Mouse (Mus musculus) layer of hippocampus, adult 8-10 months (tissue): ENCODE data around the gene Slc11a1. TPM values are rescaled to one million over a fixed set of nuclear protein-coding genes. Genes with fewer than 3 reads are reported as not detected.
A peak's percentile ranks its signal among the peaks of the same experiment; 100 is the strongest.

Experiments used
- DNase-seq, 2 experiments: peaks; one replicate each; pipeline ENCODE4 v3.0.0; 2022; ENCODE audit warnings: low spot score in 2 of 2
- total RNA-seq, 4 experiments: library from RNA; stranded (reverse); gene quantifications; 2 replicates each; pipeline ENCODE4 v1.2.4; 2022

Slc11a1 gene
- total RNA-seq, 4 experiments from 2014 or later, result 5.5 to 68.6 (median 30.6) TPM

DNA sequence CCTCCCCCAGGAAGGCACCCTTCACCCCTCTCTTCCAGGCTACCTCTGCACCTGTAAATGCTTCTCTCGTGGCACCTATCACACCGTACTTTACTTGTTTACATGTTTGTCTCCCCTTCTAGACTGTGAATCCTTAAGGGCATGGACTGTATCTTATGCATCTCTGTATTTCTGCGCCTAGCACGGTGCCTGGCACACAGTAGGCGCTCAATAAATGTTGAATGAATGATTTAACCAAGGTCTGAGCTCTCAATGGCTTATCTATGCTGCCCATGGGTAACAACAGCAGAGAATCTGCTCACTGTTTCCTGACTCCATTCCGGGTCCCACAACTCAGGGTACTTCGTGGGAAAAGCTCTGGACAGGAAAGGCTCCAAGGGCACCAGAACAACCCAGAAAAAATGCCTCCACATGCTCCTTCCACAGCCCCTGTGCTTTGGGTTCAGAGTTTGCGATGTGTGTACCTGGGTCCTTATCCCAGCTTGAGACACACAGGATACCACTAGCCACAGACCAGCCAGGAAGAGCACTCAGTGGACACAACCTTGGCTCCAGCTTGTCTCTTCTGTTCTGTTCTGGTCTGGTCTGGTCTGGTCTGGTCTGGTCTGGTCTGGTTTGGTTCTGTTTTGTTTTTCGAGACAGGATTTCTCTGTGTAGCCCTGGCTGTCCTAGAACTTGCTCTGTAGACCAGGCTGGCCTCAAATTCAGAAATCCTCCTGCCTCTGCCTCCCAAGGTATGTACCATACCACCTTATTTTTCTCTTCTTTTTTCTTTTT lies 21.4 kb upstream of the Slc11a1 start:
- no peak for DNase-seq

DNA sequence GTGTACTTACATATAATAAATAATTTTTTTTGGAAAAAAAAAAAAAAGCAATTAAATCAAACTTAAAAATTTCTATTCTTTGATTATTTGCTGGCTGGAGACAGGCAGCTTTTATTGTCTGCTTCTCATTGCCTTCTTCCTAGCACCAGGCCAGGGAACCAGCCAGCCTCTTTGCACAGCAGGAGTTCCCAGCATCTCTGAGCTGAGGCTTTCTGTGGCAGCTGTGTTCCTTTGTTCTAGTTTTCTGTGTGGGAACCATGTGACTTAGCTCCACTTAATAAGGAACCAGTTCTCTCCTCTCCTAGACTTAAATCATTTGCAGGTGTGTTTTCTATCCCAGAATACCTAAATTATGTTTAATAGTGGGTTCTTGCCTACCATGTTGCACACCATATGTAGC lies 17.5 kb upstream of the Slc11a1 start:
- DNase-seq, result no peak

DNA sequence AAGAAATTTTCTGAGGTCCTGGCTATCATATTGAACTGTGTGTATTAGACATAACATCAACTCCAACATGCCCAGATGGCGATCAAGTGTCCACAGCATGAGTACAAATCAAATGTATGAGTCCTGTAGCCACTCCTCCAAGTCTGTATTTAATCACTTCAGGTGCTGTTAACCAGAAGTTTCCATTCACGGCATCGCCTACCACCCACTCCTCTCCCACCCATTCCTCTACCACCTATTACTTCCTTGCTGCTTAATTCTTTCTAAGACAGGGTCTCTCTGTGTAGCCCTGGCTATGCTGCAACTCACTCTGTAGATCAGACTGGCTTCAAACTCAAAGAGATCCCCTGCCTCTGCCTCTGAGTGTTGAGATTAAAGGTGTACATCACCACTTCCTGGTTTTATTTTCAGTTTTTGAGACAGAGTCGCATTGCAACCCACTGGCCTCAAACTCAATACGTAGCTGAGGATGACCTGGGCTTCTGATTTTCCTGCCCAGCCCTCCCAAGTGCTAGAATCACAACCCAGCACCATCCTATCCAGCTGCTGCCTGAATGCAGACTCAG lies 15.0 kb upstream of the Slc11a1 start:
- DNase-seq, result no peak

DNA sequence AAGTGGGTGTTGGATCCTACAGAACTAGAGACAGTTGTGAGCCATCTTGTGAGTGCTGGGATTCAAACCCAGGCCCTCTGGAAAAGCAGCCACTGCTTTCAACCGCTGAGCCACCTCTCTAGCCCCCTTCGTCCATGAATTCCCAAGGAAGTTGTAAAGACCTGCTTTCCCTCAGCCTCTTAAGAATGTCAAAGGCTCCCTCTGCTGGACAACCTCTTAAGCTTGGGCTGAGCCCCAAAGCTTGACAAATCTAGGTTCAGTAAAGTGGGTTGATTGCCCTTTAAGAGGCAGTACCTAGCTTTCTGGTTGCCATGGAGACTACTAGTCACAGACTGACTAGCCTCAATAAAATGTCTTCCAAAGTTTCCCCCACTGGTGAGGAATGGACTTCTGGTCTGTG lies 13.2 kb upstream of the Slc11a1 start, which contains the start of gene Catip:
Gene Catip, plus strand, starts transcription at position 297 of the 400 bp plus-strand sequence.
- DNase-seq, result peak; percentile 75 to 81

DNA sequence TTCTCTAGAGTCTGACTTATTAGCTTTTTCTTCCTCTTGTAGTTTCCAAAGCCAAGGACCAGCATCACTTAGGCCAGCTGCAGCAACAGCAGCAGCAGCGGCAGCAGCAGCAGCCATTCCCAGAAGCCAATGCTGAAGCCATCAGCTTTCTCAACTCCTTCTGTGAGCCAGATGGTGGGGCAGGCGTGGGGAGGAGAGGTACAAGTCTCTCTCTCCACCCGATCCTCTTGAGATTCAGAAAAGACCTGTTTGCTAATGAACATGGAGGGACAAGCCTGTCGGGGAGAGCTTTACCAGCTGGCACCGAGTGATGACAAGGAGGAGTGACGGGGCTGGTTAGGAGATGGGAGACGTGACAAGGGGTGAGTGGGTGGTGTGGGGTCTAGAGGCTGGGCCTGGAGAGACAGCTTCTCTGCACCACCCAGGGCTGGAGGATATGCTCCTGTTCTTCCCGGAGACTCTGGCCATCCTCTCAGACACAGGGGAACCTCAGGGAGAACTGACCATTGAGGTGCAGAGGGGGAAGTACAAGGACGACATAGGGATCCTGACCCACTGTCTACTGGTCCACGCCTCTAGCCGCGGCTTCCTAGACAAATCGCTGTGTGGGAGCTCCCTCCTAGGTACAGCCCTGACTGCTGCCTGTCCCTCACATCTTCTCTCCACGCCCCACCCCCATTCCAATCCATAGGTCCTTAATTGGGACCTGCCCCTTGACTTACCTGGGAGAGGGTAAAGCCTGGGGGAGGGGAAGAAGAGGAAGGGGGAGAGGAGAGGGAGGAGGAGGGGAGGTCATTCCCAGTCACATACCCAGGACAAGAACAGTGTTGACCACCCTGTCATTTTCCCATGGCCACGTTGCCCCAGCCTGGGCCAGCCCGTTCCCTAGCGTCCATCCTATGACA lies 12.4 kb upstream of the Slc11a1 start:
- no peak for DNase-seq

DNA sequence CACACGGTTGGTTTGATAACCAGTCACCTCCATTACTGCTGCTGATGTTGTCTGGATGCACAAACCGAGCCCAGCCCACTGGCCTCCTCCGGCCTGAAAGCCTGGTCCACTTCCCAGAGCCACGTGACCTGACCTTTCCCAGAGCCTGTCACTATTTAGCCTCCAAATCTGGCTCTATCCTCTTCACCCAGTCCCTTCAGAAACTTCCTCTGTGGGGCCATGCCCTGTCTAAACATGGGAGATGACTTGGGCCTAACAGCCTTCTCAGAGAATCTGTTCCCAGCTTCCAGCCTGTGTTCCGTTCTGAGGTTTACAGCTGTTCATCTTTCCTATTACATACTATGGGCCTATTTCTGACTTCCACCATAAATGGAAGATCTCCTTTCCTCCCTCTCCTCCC lies 11.6 kb upstream of the Slc11a1 start:
- no peak for DNase-seq

DNA sequence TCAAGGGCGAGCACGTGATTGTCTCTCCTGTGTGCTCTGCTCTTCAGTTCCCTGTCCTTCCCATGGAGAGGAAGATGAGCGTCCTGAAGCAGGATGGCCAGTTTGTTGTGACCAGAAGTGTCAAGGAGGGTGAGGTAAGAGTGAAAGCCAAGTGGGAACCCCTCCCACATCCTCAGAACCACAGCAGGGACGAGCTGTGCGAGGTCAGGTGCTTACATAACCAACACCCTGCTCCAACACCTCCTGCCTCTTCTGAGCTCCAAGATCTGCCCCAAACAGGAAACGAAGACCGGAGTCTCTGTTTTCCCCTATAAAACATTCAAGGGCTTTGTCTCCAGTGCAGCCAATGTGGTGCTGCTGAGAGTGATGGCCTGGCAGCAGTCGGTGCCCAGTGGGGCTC lies 10.7 kb upstream of the Slc11a1 start:
- DNase-seq, result no peak

DNA sequence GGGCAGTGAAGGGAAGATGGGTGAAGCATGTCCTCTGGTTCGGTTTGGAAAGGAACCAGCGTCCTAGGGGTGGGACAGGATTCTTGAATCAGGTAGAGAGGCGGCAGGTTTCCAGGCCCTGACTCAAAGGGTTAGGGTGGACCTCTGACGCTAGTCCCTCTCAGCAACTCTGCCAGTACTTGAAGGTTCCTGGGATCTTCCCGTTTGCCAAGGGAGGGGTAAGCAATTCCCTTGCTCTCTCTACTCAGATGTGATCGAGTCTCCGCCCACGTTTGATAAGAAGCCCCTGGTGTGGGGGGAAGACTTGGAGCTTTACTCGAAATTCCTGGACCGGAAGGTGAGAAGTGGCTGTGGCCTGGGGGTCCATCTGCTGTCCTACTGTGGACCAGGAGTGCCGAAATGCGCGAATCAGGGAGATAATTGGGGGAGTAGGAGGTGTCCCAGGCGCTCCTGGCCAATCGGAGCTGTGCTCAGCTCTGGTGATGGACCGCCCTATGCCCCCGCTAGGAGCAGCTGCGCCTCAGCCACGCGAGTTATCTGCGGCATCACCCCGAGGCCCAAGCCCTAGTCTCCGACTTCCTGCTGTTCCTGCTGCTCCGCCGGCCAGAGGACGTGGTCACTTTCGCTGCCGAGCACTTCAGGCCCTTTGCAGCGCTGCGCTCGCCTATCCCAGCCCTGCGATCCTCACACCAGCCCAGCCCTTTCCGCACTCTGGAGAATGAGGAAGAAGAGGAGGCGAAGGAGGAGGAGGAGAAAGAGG lies 6.9 kb upstream of the Slc11a1 start:
- DNase-seq, result no peak

DNA sequence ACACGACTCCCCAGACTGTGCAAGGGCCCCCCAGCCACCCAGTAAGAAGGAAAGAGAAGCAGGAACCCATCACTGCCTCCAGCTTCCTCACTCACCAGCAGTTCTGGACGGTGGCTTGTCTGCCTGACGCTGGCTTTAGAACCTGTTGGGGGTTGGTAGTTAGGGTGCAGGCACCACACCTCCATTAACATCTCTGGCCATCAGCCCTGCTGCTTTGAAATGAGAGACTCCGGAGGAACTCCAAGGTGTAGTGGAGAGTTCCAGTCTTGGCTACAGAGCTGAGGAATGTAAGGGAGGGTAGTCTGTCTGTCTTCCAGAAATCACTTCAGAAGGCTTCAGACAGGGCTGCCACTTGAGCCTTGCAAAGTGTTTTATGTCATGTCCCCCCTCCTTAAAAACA lies 5.0 kb upstream of the Slc11a1 start:
- DNase-seq, result no peak

DNA sequence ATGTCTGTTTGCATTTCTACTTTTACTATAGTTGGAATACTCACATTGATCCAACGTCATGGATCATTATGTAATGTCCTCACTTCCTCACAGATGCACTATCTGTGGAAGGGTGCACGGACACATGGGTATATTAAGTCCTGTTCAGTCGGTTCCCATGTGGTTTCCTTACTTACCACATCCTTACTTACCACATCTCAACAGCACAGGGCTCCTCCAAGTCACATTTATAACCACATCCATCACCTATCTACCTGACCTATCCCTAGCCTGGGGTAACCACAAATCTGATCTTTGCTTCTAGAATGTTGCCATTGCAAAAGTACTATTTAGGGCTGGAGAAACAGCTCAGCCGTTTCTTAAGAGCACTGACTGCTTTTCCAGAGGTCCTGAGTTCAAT lies 1.6 kb upstream of the Slc11a1 start:
- DNase-seq, result no peak

DNA sequence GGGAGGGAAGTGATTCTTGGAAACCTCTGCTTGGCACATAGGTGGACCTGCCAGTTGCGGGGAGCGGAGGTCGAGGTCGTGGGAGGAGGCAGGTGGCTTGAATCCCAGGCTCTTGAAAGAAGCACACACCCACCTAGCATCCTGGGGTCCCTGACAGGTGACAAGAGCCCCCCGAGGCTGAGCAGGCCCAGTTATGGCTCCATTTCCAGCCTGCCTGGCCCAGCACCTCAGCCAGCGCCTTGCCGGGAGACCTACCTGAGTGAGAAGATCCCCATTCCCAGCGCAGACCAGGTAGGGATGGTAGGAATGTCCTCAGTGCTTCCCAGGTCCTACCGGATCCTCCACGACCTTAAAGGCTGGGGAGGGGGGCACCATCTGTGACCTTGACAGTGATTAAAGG lies 566 bp downstream of the Slc11a1 start:
- DNase-seq, result no peak

DNA sequence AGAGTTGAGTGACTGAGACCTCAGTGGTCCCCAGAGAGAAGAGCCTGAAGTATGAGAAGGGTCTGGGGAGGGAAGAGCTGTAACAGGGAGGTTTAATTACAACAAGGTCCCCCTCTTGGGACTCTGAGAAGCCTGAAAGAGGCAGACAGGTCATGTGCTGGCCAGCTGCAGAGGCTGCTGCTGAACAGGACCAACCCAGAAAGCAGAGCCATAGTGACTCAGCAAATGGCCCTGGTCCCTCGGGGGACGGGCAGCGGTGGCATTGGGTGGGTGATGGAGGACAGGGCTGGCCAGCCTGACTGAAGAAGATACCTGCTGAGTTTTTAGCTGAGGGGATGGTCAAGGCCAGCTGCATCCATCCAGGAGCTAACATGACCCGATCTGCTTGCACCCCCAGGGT lies 1.4 kb downstream of the Slc11a1 start:
- DNase-seq, result no peak

DNA sequence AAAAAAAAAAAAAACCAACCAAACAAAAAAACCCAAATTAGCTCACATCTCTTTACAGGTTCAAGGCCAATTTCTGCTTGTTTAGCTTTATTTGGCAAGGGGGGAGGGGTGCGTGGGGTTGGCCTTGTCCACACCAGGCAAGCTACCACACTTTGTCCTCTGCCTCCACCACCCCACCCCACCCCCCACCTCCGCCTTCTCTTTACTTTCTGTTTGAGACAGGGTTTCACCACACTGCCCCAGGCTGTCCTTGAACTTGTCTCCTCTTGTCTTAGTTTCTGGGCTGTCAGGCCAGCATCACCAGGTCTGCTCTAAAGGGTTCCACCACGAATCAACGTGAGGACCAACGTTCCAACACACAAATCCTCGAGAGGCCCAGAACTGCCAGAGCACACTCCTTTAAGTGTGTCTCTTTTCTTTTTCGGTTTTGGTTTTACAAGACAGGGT lies 4.1 kb downstream of the Slc11a1 start:
- DNase-seq, result no peak

DNA sequence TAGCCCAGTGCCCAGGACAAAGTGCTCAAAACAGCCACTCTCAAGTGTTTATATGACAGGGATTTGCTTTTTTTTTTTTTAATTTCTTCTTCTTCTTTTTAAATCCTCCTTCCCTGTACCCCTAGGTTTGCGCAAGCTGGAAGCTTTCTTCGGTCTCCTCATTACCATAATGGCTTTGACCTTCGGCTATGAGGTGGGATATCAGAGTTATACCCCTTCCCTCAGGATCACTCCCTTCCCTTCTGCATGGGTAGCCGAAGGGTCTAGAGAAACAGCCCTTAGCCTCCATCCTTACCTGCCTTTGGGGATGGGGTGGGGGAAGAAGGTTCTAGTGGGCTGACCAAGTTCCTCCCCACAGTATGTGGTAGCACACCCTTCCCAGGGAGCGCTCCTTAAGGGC lies 5.5 kb downstream of the Slc11a1 start:
- DNase-seq, result no peak

DNA sequence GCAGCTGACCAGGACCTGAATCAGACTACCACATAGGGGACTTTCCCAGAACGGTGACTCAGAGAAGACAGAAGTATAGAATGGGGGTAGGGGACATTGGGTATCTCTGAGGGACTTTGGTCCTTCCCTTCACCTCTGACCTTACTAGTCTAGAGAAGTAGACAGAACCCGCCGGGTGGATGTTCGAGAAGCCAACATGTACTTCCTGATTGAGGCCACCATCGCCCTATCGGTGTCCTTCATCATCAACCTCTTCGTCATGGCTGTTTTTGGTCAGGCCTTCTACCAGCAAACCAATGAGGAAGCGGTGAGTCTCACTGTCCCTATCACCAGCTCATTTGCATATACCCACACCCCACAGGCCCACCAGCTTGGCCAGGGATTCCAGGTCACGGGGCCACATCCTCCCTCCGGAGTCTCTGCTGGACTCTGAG lies 6.6 kb downstream of the Slc11a1 start:
- no peak for DNase-seq

DNA sequence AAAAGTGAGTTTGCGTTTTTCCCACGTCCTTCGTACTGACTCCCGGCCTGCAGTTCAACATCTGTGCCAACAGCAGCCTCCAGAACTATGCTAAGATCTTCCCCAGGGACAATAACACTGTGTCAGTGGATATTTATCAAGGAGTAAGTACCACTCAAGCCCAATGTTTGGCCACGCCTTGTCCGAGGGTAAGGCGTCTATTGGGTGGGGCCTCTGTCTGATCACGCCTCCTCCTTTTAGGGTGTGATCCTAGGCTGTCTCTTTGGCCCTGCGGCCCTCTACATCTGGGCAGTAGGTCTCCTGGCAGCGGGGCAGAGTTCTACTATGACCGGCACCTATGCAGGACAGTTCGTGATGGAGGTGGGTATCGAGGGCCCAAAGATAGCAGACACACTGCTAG lies 8.4 kb downstream of the Slc11a1 start:
- no peak for DNase-seq

DNA sequence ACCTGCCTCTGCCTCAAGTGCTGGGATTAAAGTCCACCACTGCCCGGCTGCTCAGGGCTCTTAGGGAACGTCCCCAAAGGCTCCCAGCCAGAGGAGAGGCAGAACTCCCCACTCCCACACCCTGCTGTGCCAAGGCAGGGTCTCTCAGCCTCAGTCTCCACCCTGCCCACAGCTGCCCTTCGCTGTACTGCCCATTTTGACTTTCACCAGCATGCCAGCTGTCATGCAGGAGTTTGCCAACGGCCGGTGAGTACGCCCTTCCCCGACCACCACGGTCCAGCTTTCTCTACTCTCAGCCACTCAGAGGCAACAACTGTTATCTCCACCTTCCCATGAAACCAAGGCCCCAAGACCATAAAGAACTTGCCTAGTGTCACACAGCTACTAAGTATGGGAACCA lies 9.5 kb downstream of the Slc11a1 start:
- no peak for DNase-seq

DNA sequence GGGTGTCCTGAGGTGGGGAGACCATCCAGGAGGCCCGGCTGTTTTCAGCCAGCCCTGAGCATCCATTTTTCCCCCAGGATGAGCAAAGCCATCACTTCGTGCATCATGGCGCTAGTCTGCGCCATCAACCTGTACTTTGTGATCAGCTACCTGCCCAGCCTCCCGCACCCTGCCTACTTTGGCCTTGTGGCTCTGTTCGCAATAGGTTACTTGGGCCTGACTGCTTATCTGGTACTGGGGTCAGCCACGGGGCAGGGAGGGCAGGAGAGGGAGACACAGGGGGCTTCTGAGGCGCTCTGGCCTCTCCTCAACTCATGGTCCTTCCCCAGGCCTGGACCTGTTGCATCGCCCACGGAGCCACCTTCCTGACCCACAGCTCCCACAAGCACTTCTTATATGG lies 10.1 kb downstream of the Slc11a1 start:
- DNase-seq, result no peak

DNA sequence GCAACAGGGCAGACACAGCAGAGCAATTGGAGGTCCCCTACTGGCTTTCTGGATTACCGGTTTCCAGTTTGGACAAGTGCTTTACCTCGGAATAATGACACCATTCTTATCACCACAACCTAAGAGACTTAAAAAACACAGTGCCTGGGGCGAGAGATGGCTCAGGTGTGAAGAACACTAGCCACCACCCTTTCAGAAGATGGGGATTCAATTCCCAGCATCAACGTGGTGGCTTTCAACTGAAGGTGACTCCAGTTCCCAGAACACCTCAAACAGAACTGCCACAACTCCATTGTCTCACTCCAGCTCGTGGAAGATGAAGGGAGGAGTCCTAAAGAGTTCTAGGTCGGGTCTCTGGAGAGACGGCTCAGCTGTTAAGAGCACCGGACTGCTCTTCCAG lies 10.5 kb downstream of the Slc11a1 start:
- DNase-seq, result no peak

DNA sequence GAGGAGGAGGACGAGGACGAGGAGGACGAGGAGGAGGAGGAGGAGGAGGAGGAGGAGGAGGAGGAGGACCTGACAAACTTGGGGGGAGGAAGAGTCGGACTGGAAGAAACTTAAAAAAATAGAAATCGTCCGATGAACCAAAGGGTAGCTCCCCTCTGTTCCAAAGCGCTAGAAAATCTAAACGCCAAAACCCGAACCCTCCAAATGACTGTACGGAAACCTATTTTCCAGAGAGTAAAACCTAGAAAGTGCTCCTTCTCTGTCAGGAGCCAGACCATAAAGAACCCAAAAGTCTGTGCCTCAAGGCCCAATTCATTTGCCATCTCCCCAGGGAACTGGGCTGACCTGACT lies 11.3 kb downstream of the Slc11a1 start:
- no peak for DNase-seq

DNA sequence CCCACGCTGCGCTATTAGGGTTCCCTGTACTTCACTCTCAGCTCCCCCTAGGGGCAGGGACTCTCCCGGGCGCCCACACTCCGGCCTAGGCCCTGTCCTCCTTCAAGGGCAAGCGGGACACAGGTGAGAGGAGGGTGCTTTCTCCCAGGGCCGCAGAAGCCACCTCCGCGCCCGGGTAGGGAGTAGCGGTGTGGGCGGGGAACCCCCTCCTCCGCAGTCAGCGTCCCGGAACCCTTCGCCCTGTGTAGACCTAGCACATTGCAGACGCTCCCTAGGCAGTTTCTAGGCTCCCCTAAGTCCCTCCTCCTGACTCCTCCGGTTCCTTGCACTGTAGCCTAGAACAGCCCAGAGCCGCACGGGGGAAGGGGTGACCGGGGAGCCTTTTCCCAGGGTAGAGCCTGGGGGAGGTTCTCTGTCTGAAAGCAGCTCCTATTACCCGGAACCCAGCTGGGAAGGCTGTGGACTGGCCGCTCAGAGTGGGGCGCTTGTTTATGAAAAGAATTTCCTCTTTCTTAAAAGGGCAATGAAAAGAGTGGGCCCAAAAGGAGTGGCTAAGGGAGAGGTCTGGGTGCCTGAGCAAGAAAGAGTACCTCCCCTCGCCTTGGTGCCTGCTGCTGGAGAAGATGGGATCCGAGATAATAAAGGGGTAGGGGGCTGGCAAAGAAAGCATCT lies 11.9 kb downstream of the Slc11a1 start:
- DNase-seq, result peak; percentile 91 to 94
